Mouse (Mus musculus) liver, embryonic 12.5 days (tissue): Measurements from ENCODE around the gene Pdlim1. TPM values are rescaled to one million over a fixed set of nuclear protein-coding genes. Genes with fewer than 3 reads are reported as not detected.
"Not testable (repeated sequence)": the region's sequence is repeated elsewhere in the genome, so short reads cannot be mapped to it uniquely, and the experiment has no call there.

Source experiments
- ATAC-seq: fragments of 200-750 bp; cut with Nextera tagmentation; 2 replicates; pipeline ENCODE4 v1.8.0; 2017; ENCODE audit warnings: moderate number of reproducible peaks, mild to moderate bottlenecking, moderate library complexity
- H3K27ac ChIP-seq: fragments of 300-500 bp; sonication (generic); 2 replicates; pipeline ENCODE4 v1.5.1; 2016; ENCODE audit warnings: mild to moderate bottlenecking
- H3K27me3 ChIP-seq: fragments of 300-500 bp; sonication (generic); replicated peaks from 2 replicates; pipeline ENCODE4 v1.6.1; 2016; ENCODE audit warnings: mild to moderate bottlenecking, moderate library complexity
- H3K36me3 ChIP-seq: fragments of 300-500 bp; sonication (generic); 2 replicates; pipeline ENCODE4 v1.6.1; 2016; ENCODE audit warnings: mild to moderate bottlenecking, moderate library complexity
- H3K4me1 ChIP-seq: fragments of 300-500 bp; sonication (generic); 2 replicates; pipeline ENCODE4 v1.6.1; 2016
- H3K4me2 ChIP-seq: fragments of 300-500 bp; sonication (generic); 2 replicates; pipeline ENCODE4 v1.6.1; 2016; ENCODE audit warnings: mild to moderate bottlenecking, moderate library complexity
- H3K4me3 ChIP-seq: fragments of 300-500 bp; sonication (generic); 2 replicates; pipeline ENCODE4 v1.5.1; 2016; ENCODE audit warnings: mild to moderate bottlenecking, moderate library complexity
- H3K9ac ChIP-seq: fragments of 300-500 bp; sonication (generic); 2 replicates; pipeline ENCODE4 v1.6.1; 2016; ENCODE audit warnings: mild to moderate bottlenecking, moderate library complexity
- H3K9me3 ChIP-seq: fragments of 300-500 bp; sonication (generic); replicated peaks from 2 replicates; pipeline ENCODE4 v1.6.1; 2016; ENCODE audit warnings: mild to moderate bottlenecking, moderate library complexity
- WGBS: fragments of 180-500 bp; shearing (Covaris S2); methylation state at CpG from one replicate; pipeline ENCODE4 v1.1.7; 2016; ENCODE audit not compliant: insufficient replicate concordance; 5-methylcytosine and 5-hydroxymethylcytosine counted together
- polyA plus RNA-seq: library from polyadenylated mRNA; unstranded; fragments of >200 nt; fragmentation: Nextera tagmentation; extraction: Ambion mirVana; gene quantifications from 2 replicates; pipeline ENCODE4 v1.2.1, GENCODE M21; 2016

Pdlim1 gene
- polyA plus RNA-seq, 1 experiment from 2014 or later: 82.3 TPM

GRCm38 (mm10) chr19:40231825-40232541 lies 39.7 kb downstream of the Pdlim1 start:
- ATAC-seq: 0 out of 2 replicates have a peak, but pooled peaks have one; percentile 35
- H3K9ac ChIP-seq: no peak overlapping the region
- H3K27ac ChIP-seq: no peak overlapping the region
- WGBS: 62% methylated on average over 7 of the region's 7 CpGs
- no peaks in the 10 kb centered on the region for H3K27me3 ChIP-seq
- no peak overlapping the region for H3K4me3 ChIP-seq
- no peaks in the 10 kb centered on the region for H3K4me1 ChIP-seq
- H3K4me2 ChIP-seq: no peak overlapping the region
- H3K36me3 ChIP-seq: peaks cover 32% of the 10 kb centered on the region
- H3K9me3 ChIP-seq: no peaks in the 10 kb centered on the region

- no peaks in the 10 kb centered on the region for H3K4me1 ChIP-seq
- no peaks in the 10 kb centered on the region for H3K9me3 ChIP-seq
- no peaks in the 10 kb centered on the region for H3K27me3 ChIP-seq
- ATAC-seq: no peak
- peaks cover 32% of the 10 kb centered on the region for H3K36me3 ChIP-seq
- H3K4me2 ChIP-seq: no peak overlapping the region
- H3K27ac ChIP-seq: no peak overlapping the region
- 83% methylated on average over 13 of the region's 13 CpGs for WGBS
- H3K4me3 ChIP-seq: no peak overlapping the region
- H3K9ac ChIP-seq: no peak overlapping the region
Measured at GRCm38 (mm10) chr19:40231074-40231738, 40.4 kb downstream of the Pdlim1 start.

GRCm38 (mm10) chr19:40226516-40227151 lies 45.0 kb downstream of the Pdlim1 start:
- no peak overlapping the region for H3K27ac ChIP-seq
- ATAC-seq: no peak

GRCm38 (mm10) chr19:40225761-40226110 lies 45.9 kb downstream of the Pdlim1 start:
- WGBS: 62% methylated on average over 5 of the region's 5 CpGs
- Histone ChIP-seq H3K9me3 (no peaks in the 10 kb centered on the region), H3K27me3 (no peaks in the 10 kb centered on the region), H3K4me3 (no peak overlapping the region), H3K4me1 (no peaks in the 10 kb centered on the region), H3K9ac (no peak overlapping the region), H3K36me3 (peaks cover 42% of the 10 kb centered on the region), H3K4me2 (no peak overlapping the region), H3K27ac (no peak overlapping the region)
- no peak for ATAC-seq

More at GRCm38 (mm10) chr19:40226516-40227151, 45.0 kb downstream of the Pdlim1 start:
- H3K9ac ChIP-seq: no peak overlapping the region
- H3K4me3 ChIP-seq: no peak overlapping the region
- peaks cover 42% of the 10 kb centered on the region for H3K36me3 ChIP-seq
- no peak overlapping the region for H3K4me2 ChIP-seq
- no peaks in the 10 kb centered on the region for H3K27me3 ChIP-seq
- no peaks in the 10 kb centered on the region for H3K4me1 ChIP-seq
- H3K9me3 ChIP-seq: no peaks in the 10 kb centered on the region
- 78% methylated on average over 12 of the region's 12 CpGs for WGBS

- Histone ChIP-seq H3K27me3 (no peaks in the 10 kb centered on the region), H3K4me1 (no peaks in the 10 kb centered on the region), H3K4me2 (no peak overlapping the region), H3K4me3 (no peak overlapping the region), H3K9ac (no peak overlapping the region), H3K9me3 (no peaks in the 10 kb centered on the region), H3K36me3 (peaks cover 37% of the 10 kb centered on the region), H3K27ac (no peak overlapping the region)
- ATAC-seq: 0 out of 2 replicates have a peak, but pooled peaks have one; percentile 10
- 63% methylated on average over 5 of the region's 5 CpGs for WGBS
Measured at GRCm38 (mm10) chr19:40225102-40225760, 46.4 kb downstream of the Pdlim1 start.

- not testable (repeated sequence) for H3K27ac ChIP-seq, ATAC-seq, H3K4me2 ChIP-seq, H3K9me3 ChIP-seq, H3K4me3 ChIP-seq, H3K27me3 ChIP-seq, H3K4me1 ChIP-seq, H3K9ac ChIP-seq
- WGBS: 90% methylated on average over 9 of the region's 9 CpGs
- H3K36me3 ChIP-seq: peaks cover 14% of the 10 kb centered on the region
Measured at GRCm38 (mm10) chr19:40222307-40222706, 49.3 kb downstream of the Pdlim1 start.

GRCm38 (mm10) chr19:40220878-40221277 lies 50.8 kb downstream of the Pdlim1 start:
- H3K9me3 ChIP-seq: no peaks in the 10 kb centered on the region
- no peaks in the 10 kb centered on the region for H3K27me3 ChIP-seq
- WGBS: 72% methylated on average over 5 of the region's 5 CpGs
- no peak overlapping the region for H3K27ac ChIP-seq
- H3K4me1 ChIP-seq: no peaks in the 10 kb centered on the region
- H3K4me3 ChIP-seq: no peak overlapping the region
- H3K4me2 ChIP-seq: no peak overlapping the region
- H3K9ac ChIP-seq: no peak overlapping the region
- no peak for ATAC-seq
- peaks cover 14% of the 10 kb centered on the region for H3K36me3 ChIP-seq

- H3K9me3 ChIP-seq, H3K27me3 ChIP-seq, H3K4me3 ChIP-seq, H3K9ac ChIP-seq, H3K4me2 ChIP-seq, H3K27ac ChIP-seq, ATAC-seq, H3K36me3 ChIP-seq, H3K4me1 ChIP-seq: not testable (repeated sequence)
- 51% methylated on average over 4 of the region's 4 CpGs for WGBS
Measured at GRCm38 (mm10) chr19:40202947-40203346, 68.7 kb downstream of the Pdlim1 start.

- no peaks in the 10 kb centered on the region for H3K27me3 ChIP-seq
- ATAC-seq: no peak
- 86% methylated on average over 10 of the region's 10 CpGs for WGBS
- no peak overlapping the region for H3K9ac ChIP-seq
- no peaks in the 10 kb centered on the region for H3K4me1 ChIP-seq
- H3K4me2 ChIP-seq: no peak overlapping the region
- H3K4me3 ChIP-seq: no peak overlapping the region
- H3K27ac ChIP-seq: no peak overlapping the region
- no peaks in the 10 kb centered on the region for H3K36me3 ChIP-seq
- no peaks in the 10 kb centered on the region for H3K9me3 ChIP-seq
Measured at GRCm38 (mm10) chr19:40190596-40190995, 81.0 kb downstream of the Pdlim1 start.

GRCm38 (mm10) chr19:40187160-40187559 lies 84.5 kb downstream of the Pdlim1 start, which contains the start of gene Cyp2c70:
Gene Cyp2c70, minus strand, starts transcription at chr19:40187333.
- no peaks in the 10 kb centered on the region for H3K36me3 ChIP-seq
- no peaks in the 10 kb centered on the region for H3K4me1 ChIP-seq
- ATAC-seq: 0 out of 2 replicates have a peak, but pooled peaks have one; percentile 30
- H3K27me3 ChIP-seq: no peaks in the 10 kb centered on the region
- 59% methylated on average over 5 of the region's 5 CpGs for WGBS
- H3K4me3 ChIP-seq: no peak within 1 kb of the TSS
- H3K27ac ChIP-seq: no peak within 1 kb of the TSS
- H3K4me2 ChIP-seq: 0 out of 2 replicates have a peak within 1 kb of the TSS, but pooled peaks have one; percentile 10
- H3K9me3 ChIP-seq: no peaks in the 10 kb centered on the region
- H3K9ac ChIP-seq: no peak within 1 kb of the TSS

- Histone ChIP-seq H3K4me1 (no peaks in the 10 kb centered on the region), H3K9me3 (no peaks in the 10 kb centered on the region), H3K27me3 (no peaks in the 10 kb centered on the region), H3K9ac (no peak overlapping the region), H3K27ac (no peak overlapping the region), H3K4me2 (no peak overlapping the region), H3K36me3 (no peaks in the 10 kb centered on the region), H3K4me3 (no peak overlapping the region)
- ATAC-seq: no peak
- 80% methylated on average over 5 of the region's 5 CpGs for WGBS
Measured at GRCm38 (mm10) chr19:40183600-40183999, 88.0 kb downstream of the Pdlim1 start.

GRCm38 (mm10) chr19:40178311-40178710 lies 93.3 kb downstream of the Pdlim1 start:
- H3K9me3 ChIP-seq: no peaks in the 10 kb centered on the region
- no peak overlapping the region for H3K9ac ChIP-seq
- H3K4me1 ChIP-seq: no peaks in the 10 kb centered on the region
- 66% methylated on average over 4 of the region's 4 CpGs for WGBS
- no peak overlapping the region for H3K27ac ChIP-seq
- H3K27me3 ChIP-seq: no peaks in the 10 kb centered on the region
- H3K36me3 ChIP-seq: no peaks in the 10 kb centered on the region
- H3K4me3 ChIP-seq: no peak overlapping the region
- no peak overlapping the region for H3K4me2 ChIP-seq
- ATAC-seq: no peak
